Mouse (Mus musculus): Measurements from ENCODE around the gene Slc39a11.

Gene Slc39a11

GRCm38 (mm10) chr11:113510249-113510648, 139.6 kb downstream of the Slc39a11 start:
- DNase-seq (ENCODE audit: low spot score in 2 of 2) = no peak

GRCm38 (mm10) chr11:113507716-113508480, 142.0 kb downstream of the Slc39a11 start:
- DNase-seq (ENCODE audit: low spot score in 2 of 2) = no peak

GRCm38 (mm10) chr11:113505551-113506160, 144.2 kb downstream of the Slc39a11 start:
- DNase-seq (ENCODE audit: low spot score in 2 of 2) = no peak

GRCm38 (mm10) chr11:113504459-113505062, 145.3 kb downstream of the Slc39a11 start:
- DNase-seq (ENCODE audit: low spot score in 2 of 2) = no peak

- DNase-seq (ENCODE audit: low spot score in 2 of 2) = no peak
Measured at GRCm38 (mm10) chr11:113502968-113503367, 146.9 kb downstream of the Slc39a11 start.

- no peak for DNase-seq (ENCODE audit: low spot score in 2 of 2)
Measured at GRCm38 (mm10) chr11:113500631-113501305, 149.1 kb downstream of the Slc39a11 start.

GRCm38 (mm10) chr11:113498889-113499288, 151.0 kb downstream of the Slc39a11 start:
- no peak for DNase-seq (ENCODE audit: low spot score in 2 of 2)

- DNase-seq (ENCODE audit: low spot score in 2 of 2) = no peak
Measured at GRCm38 (mm10) chr11:113494021-113494546, 155.8 kb downstream of the Slc39a11 start.

GRCm38 (mm10) chr11:113490530-113491520, 159.1 kb downstream of the Slc39a11 start:
- no peak for DNase-seq (ENCODE audit: low spot score in 2 of 2)

GRCm38 (mm10) chr11:113487603-113488335, 162.1 kb downstream of the Slc39a11 start:
- DNase-seq (ENCODE audit: low spot score in 2 of 2) = no peak

- DNase-seq (ENCODE audit: low spot score in 2 of 2) = no peak
Measured at GRCm38 (mm10) chr11:113484037-113484436, 165.8 kb downstream of the Slc39a11 start.

GRCm38 (mm10) chr11:113477550-113477949, 172.3 kb downstream of the Slc39a11 start:
- DNase-seq (ENCODE audit: low spot score in 2 of 2) = no peak

GRCm38 (mm10) chr11:113476720-113477119, 173.2 kb downstream of the Slc39a11 start:
- no peak for DNase-seq (ENCODE audit: low spot score in 2 of 2)

- no peak for DNase-seq (ENCODE audit: low spot score in 2 of 2)
Measured at GRCm38 (mm10) chr11:113475491-113475890, 174.4 kb downstream of the Slc39a11 start.

GRCm38 (mm10) chr11:113473998-113474534, 175.8 kb downstream of the Slc39a11 start:
- DNase-seq (ENCODE audit: low spot score in 2 of 2) = no peak

- DNase-seq (ENCODE audit: low spot score in 2 of 2) = no peak
Measured at GRCm38 (mm10) chr11:113471936-113472335, 177.9 kb downstream of the Slc39a11 start.

GRCm38 (mm10) chr11:113469919-113470785, 179.7 kb downstream of the Slc39a11 start:
- no peak for DNase-seq (ENCODE audit: low spot score in 2 of 2)

- no peak for DNase-seq (ENCODE audit: low spot score in 2 of 2)
Measured at GRCm38 (mm10) chr11:113468016-113468415, 181.9 kb downstream of the Slc39a11 start.

GRCm38 (mm10) chr11:113467313-113467811, 182.5 kb downstream of the Slc39a11 start:
- DNase-seq (ENCODE audit: low spot score in 2 of 2) = no peak
